Mouse (Mus musculus): ENCODE data around the gene Nucb2. TPM values are rescaled to one million over a fixed set of nuclear protein-coding genes. Genes with fewer than 3 reads are reported as not detected.

Gene Nucb2
- total and polyA plus RNA-seq, 3 experiments = 12.8 to 25.2 (median 20.0) TPM

DNA sequence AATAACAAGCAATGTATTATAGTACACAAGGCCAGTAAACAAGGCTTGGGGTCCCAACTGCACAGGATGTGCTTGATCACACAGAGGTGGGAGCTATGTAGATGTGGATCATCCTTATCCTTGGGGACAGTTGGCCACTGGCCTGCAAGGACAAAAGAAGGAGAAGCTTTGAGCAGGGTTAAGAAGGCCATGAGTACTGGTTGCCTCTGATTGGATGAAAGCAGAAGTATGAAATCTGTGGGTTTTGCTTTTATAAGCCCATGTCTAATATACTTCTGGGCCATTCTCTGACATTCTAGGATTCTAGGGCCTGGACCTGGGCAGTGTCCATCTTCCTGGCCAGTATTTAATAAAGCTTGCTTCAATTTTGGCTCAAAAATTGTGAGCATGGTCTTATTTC lies 28.3 kb upstream of the Nucb2 start:
- dilution Hi-C loops (cut with MboI; ENCODE audit: extremely low pct_ligation_motif_present, extremely low pct_unique_long_range_greater_than_20kb, low sequenced_read_pairs) = no loop called here
- Histone ChIP-seq H3K4me3 (replicated peaks in 1 of 3; ENCODE audit: low read depth in 2 of 3, low read length in 2 of 3, poor library complexity in 1 of 3) (no peak overlapping the region), H3K79me2 (replicated peaks; ENCODE audit: control insufficient read depth, extremely low read depth, insufficient read depth, poor library complexity, severe bottlenecking) (no peaks in the 10 kb centered on the region), H3K4me2 (ENCODE audit: insufficient read depth, low read depth, poor library complexity, severe bottlenecking) (peak overlapping the region; percentile 58; the same call in 1 of the 2 replicates), H3K4me1 (ENCODE audit: control insufficient read depth in 1 of 2, insufficient read depth in 2 of 2) (peaks cover 7 to 18% of the 10 kb centered on the region in 2 experiments), H3K9me3 (replicated peaks; ENCODE audit: low read length) (no peaks in the 10 kb centered on the region), H3K36me3 (replicated peaks in 1 of 2; ENCODE audit: control insufficient read depth in 1 of 2, insufficient read depth in 1 of 2, low read length in 1 of 2) (no peaks in the 10 kb centered on the region), H3K27ac (ENCODE audit: insufficient read depth, low read depth) (no peak overlapping the region), H3K9ac (ENCODE audit: insufficient read depth, low read depth) (no peak overlapping the region), H3K27me3 (replicated peaks) (no peaks in the 10 kb centered on the region)
- DNase-seq (ENCODE audit: extremely low read depth) = no peak
- in situ Hi-C loops (cut with MboI; ENCODE audit: low pct_ligation_motif_present, low pct_unique_long_range_greater_than_20kb, low sequenced_read_pairs) = no loop called here
- TF ChIP-seq MYC (IDR thresholded peaks at IDR 0.05; ENCODE audit: low read depth, low read length) (no peak), JUND (conservative IDR thresholded peaks at IDR 0.05; ENCODE audit: low read depth, low read length) (no peak), POLR2AphosphoS2 (IDR thresholded peaks at IDR 0.05; ENCODE audit: low read depth, low read length) (no peak), ZKSCAN1 (IDR thresholded peaks at IDR 0.05; ENCODE audit: borderline replicate concordance, low read depth, low read length) (no peak), EP300 (IDR thresholded peaks at IDR 0.05; ENCODE audit: low read length) (no peak)

GRCm38 (mm10) chr7:116476264-116476663 lies 27.9 kb upstream of the Nucb2 start:
- no peak for TF ChIP-seq ZC3H11A (IDR thresholded peaks at IDR 0.05; ENCODE audit: low read depth, low read length)
- TF ChIP-seq HCFC1 (IDR thresholded peaks at IDR 0.05; ENCODE audit: low read depth, low read length) = no peak
- TF ChIP-seq PAX5 (IDR thresholded peaks at IDR 0.05; ENCODE audit: low read length) = no peak
- TF ChIP-seq IRF4 (IDR thresholded peaks at IDR 0.05; ENCODE audit: low read depth, low read length) = peak; percentile 92
- peak; percentile 62 for TF ChIP-seq BHLHE40 (IDR thresholded peaks at IDR 0.05; ENCODE audit: low read depth, low read length)
- TF ChIP-seq MAFK (IDR thresholded peaks at IDR 0.05; ENCODE audit: insufficient replicate concordance, low read length) = peak; percentile 65; the same call in 1 of the 2 replicates
- TF ChIP-seq CHD2 (IDR thresholded peaks at IDR 0.05; ENCODE audit: low read length) = 0 out of 2 replicates have a peak, but pooled peaks have one; percentile 56
- TF ChIP-seq MYC (IDR thresholded peaks at IDR 0.05; ENCODE audit: low read depth, low read length) = peak; percentile 50; the same call in 1 of the 2 replicates
- TF ChIP-seq MEF2A (IDR thresholded peaks at IDR 0.05; ENCODE audit: borderline replicate concordance, low read depth, low read length) = 0 out of 2 replicates have a peak, but pooled peaks have one; percentile 43
- no peak for TF ChIP-seq TCF12 (IDR thresholded peaks at IDR 0.05; ENCODE audit: low read depth, low read length)
- no peak for TF ChIP-seq CHD1 (IDR thresholded peaks at IDR 0.05; ENCODE audit: low read depth, low read length)
- TF ChIP-seq ELF1 (IDR thresholded peaks at IDR 0.05; ENCODE audit: low read depth, low read length) = peak; percentile 43; the same call in 1 of the 2 replicates
- no peak for TF ChIP-seq MXI1 (IDR thresholded peaks at IDR 0.05; ENCODE audit: low read depth, low read length)
- TF ChIP-seq POLR2A (IDR thresholded peaks at IDR 0.05; ENCODE audit: low read depth, low read length) = no peak
- TF ChIP-seq NRF1 (IDR thresholded peaks at IDR 0.05; ENCODE audit: low read depth, low read length) = no peak
- peak; percentile 95 for TF ChIP-seq EP300 (IDR thresholded peaks at IDR 0.05; ENCODE audit: low read length)
- no peak; the same call in 1 of the 2 replicates for TF ChIP-seq RAD21 (IDR thresholded peaks at IDR 0.05; ENCODE audit: low read depth, low read length)
- TF ChIP-seq RCOR1 (conservative IDR thresholded peaks at IDR 0.05; ENCODE audit: low read depth, low read length) = peak; percentile 42; the same call in 1 of the 2 replicates
- no peak for TF ChIP-seq MAX (IDR thresholded peaks at IDR 0.05; ENCODE audit: low read length)
- peak; percentile 61 for TF ChIP-seq SIN3A (IDR thresholded peaks at IDR 0.05; ENCODE audit: low read length)
- TF ChIP-seq JUND (conservative IDR thresholded peaks at IDR 0.05; ENCODE audit: low read depth, low read length) = peak; percentile 58
- TF ChIP-seq UBTF (IDR thresholded peaks at IDR 0.05; ENCODE audit: low read depth, low read length) = no peak
- no peak for TF ChIP-seq POLR2AphosphoS2 (IDR thresholded peaks at IDR 0.05; ENCODE audit: low read depth, low read length)
- TF ChIP-seq ZNF384 (IDR thresholded peaks at IDR 0.05; ENCODE audit: low read depth, low read length) = peak; percentile 75
- no peak for TF ChIP-seq CTCF (conservative IDR thresholded peaks at IDR 0.05 in 1 of 2, IDR thresholded peaks at IDR 0.05 in 1 of 2; ENCODE audit: low read depth in 2 of 2, low read length in 2 of 2)
- TF ChIP-seq GABPA (IDR thresholded peaks at IDR 0.05; ENCODE audit: insufficient replicate concordance, low read depth, low read length) = no peak
- TF ChIP-seq ETS1 (conservative IDR thresholded peaks at IDR 0.05; ENCODE audit: low read depth, low read length) = peak; percentile 82
- TF ChIP-seq MAZ (IDR thresholded peaks at IDR 0.05; ENCODE audit: low read depth, low read length) = 0 out of 2 replicates have a peak, but pooled peaks have one; percentile 26
- no peak overlapping the region for H3K4me3 ChIP-seq (replicated peaks in 1 of 3; ENCODE audit: low read depth in 2 of 3, low read length in 2 of 3, poor library complexity in 1 of 3)
- H3K27ac ChIP-seq (ENCODE audit: insufficient read depth, low read depth) = no peak overlapping the region
- H3K4me1 ChIP-seq (ENCODE audit: control insufficient read depth in 1 of 2, insufficient read depth in 2 of 2) = peaks cover 7 to 18% of the 10 kb centered on the region in 2 experiments
- in situ Hi-C loops (cut with MboI; ENCODE audit: low pct_ligation_motif_present, low pct_unique_long_range_greater_than_20kb, low sequenced_read_pairs) = no loop called here
- peak; percentile 60 for DNase-seq (ENCODE audit: extremely low read depth)
- H3K36me3 ChIP-seq (replicated peaks in 1 of 2; ENCODE audit: control insufficient read depth in 1 of 2, insufficient read depth in 1 of 2, low read length in 1 of 2) = no peaks in the 10 kb centered on the region
- H3K27me3 ChIP-seq (replicated peaks) = no peaks in the 10 kb centered on the region
- H3K9ac ChIP-seq (ENCODE audit: insufficient read depth, low read depth) = no peak overlapping the region
- no peaks in the 10 kb centered on the region for H3K9me3 ChIP-seq (replicated peaks; ENCODE audit: low read length)
- H3K79me2 ChIP-seq (replicated peaks; ENCODE audit: control insufficient read depth, extremely low read depth, insufficient read depth, poor library complexity, severe bottlenecking) = no peaks in the 10 kb centered on the region
- dilution Hi-C loops (cut with MboI; ENCODE audit: extremely low pct_ligation_motif_present, extremely low pct_unique_long_range_greater_than_20kb, low sequenced_read_pairs) = no loop called here
- H3K4me2 ChIP-seq (ENCODE audit: insufficient read depth, low read depth, poor library complexity, severe bottlenecking) = peak overlapping the region; percentile 58; the same call in 1 of the 2 replicates

All from CH12.LX (cell line).